Mouse (Mus musculus) thymus, postnatal 14 days (tissue): Measurements from ENCODE around the gene Tha1.
A peak's percentile ranks its signal among the peaks of the same experiment; 100 is the strongest.

Source experiments
- DNase-seq: peaks from one replicate; pipeline ENCODE4 v3.0.0; 2021

The Tha1 gene

GRCm38 (mm10) chr11:117880977-117881358 is 7.7 kb upstream of the Tha1 start:
- no peak for DNase-seq

GRCm38 (mm10) chr11:117880336-117880976 is 7.2 kb upstream of the Tha1 start:
- no peak for DNase-seq

GRCm38 (mm10) chr11:117879676-117880075 is 6.4 kb upstream of the Tha1 start:
- DNase-seq: no peak

- DNase-seq: no peak
These were observed 5.6 kb upstream of the Tha1 start for GRCm38 (mm10) chr11:117878892-117879291.

GRCm38 (mm10) chr11:117877917-117878745 is 4.8 kb upstream of the Tha1 start:
- DNase-seq: peak; percentile 70

GRCm38 (mm10) chr11:117875681-117876080 is 2.4 kb upstream of the Tha1 start:
- peak; percentile 43 for DNase-seq

GRCm38 (mm10) chr11:117874419-117874818 is 1.1 kb upstream of the Tha1 start:
- peak; percentile 71 for DNase-seq

GRCm38 (mm10) chr11:117871911-117872584 is 1.2 kb downstream of the Tha1 start:
- peak; percentile 95 for DNase-seq

- DNase-seq: peak; percentile 61
These were observed 1.9 kb downstream of the Tha1 start for GRCm38 (mm10) chr11:117871376-117871775.

GRCm38 (mm10) chr11:117870688-117871365 is 2.5 kb downstream of the Tha1 start:
- DNase-seq: peak; percentile 86

GRCm38 (mm10) chr11:117865988-117866387 is 7.3 kb downstream of the Tha1 start:
- DNase-seq: no peak

- no peak for DNase-seq
These were observed 8.5 kb downstream of the Tha1 start for GRCm38 (mm10) chr11:117864805-117865204.

- no peak for DNase-seq
These were observed 10.0 kb downstream of the Tha1 start for GRCm38 (mm10) chr11:117863174-117863856.

GRCm38 (mm10) chr11:117860601-117861000 is 12.7 kb downstream of the Tha1 start, which contains the start of gene Tmem235:
Tmem235 (plus strand) TSS chr11:117860752.
- peak; percentile 56 for DNase-seq

- no peak for DNase-seq
These were observed 14.9 kb downstream of the Tha1 start for GRCm38 (mm10) chr11:117858392-117858791.

GRCm38 (mm10) chr11:117857462-117857861 is 15.8 kb downstream of the Tha1 start:
- no peak for DNase-seq

- no peak for DNase-seq
These were observed 17.3 kb downstream of the Tha1 start for GRCm38 (mm10) chr11:117855975-117856374.

GRCm38 (mm10) chr11:117855360-117855759 is 17.9 kb downstream of the Tha1 start:
- DNase-seq: no peak

- no peak for DNase-seq
These were observed 19.0 kb downstream of the Tha1 start for GRCm38 (mm10) chr11:117854241-117854640.

- no peak for DNase-seq
These were observed 20.4 kb downstream of the Tha1 start for GRCm38 (mm10) chr11:117852875-117853274.

GRCm38 (mm10) chr11:117848985-117849671 is 24.2 kb downstream of the Tha1 start, which contains the start of gene Birc5:
Birc5 (plus strand) TSS chr11:117849251.
- peak; percentile 99 for DNase-seq
